Mouse (Mus musculus) midbrain, embryonic 11.5 days (tissue): ENCODE results near the gene Plin2. TPM values are rescaled to one million over a fixed set of nuclear protein-coding genes. Genes with fewer than 3 reads are reported as not detected.
"Not testable (repeated sequence)": the region's sequence is repeated elsewhere in the genome, so short reads cannot be mapped to it uniquely, and the experiment has no call there.

ENCODE experiments used
- ATAC-seq: fragments of 200-750 bp; cut with Nextera tagmentation; 2 replicates; pipeline ENCODE4 v1.8.0; 2017; ENCODE audit warnings: moderate TSS enrichment, moderate library complexity; ENCODE audit not compliant: low FRiP score
- DNase-seq: peaks from one replicate; pipeline ENCODE4 v3.0.0; 2015; ENCODE audit warnings: low spot score; ENCODE audit errors: missing footprints
- H3K27ac ChIP-seq: fragments of 300-500 bp; sonication (generic); 2 replicates; pipeline ENCODE4 v1.5.1; 2014; ENCODE audit warnings: low read depth, low read length
- H3K27me3 ChIP-seq: fragments of 300-500 bp; sonication (generic); 2 replicates; pipeline ENCODE4 v1.6.1; 2014; ENCODE audit warnings: mild to moderate bottlenecking, low read length, moderate library complexity, mixed read lengths; ENCODE audit not compliant: control insufficient read depth, insufficient read depth
- H3K36me3 ChIP-seq: fragments of 300-500 bp; sonication (generic); 2 replicates; pipeline ENCODE4 v1.6.1; 2014; ENCODE audit warnings: mild to moderate bottlenecking, low read length, moderate library complexity, mixed read lengths; ENCODE audit not compliant: control insufficient read depth, insufficient read depth
- H3K4me1 ChIP-seq: fragments of 300-500 bp; sonication (generic); 2 replicates; pipeline ENCODE4 v1.6.1; 2014; ENCODE audit warnings: low read length; ENCODE audit not compliant: control insufficient read depth, insufficient read depth
- H3K4me2 ChIP-seq: fragments of 300-500 bp; sonication (generic); 2 replicates; pipeline ENCODE4 v1.6.1; 2014; ENCODE audit warnings: mild to moderate bottlenecking, moderate library complexity
- H3K4me3 ChIP-seq: fragments of 300-500 bp; sonication (generic); 2 replicates; pipeline ENCODE4 v1.5.1; 2014; ENCODE audit warnings: low read depth, low read length
- H3K9ac ChIP-seq: fragments of 300-500 bp; sonication (generic); 2 replicates; pipeline ENCODE4 v1.6.1; 2014; ENCODE audit warnings: low read length
- H3K9me3 ChIP-seq: fragments of 300-500 bp; sonication (generic); 2 replicates; pipeline ENCODE4 v1.6.1; 2016; ENCODE audit warnings: low read length; ENCODE audit not compliant: control insufficient read depth
- WGBS: fragments of 180-500 bp; shearing (Covaris S2); extraction: QIAGEN DNeasy Blood & Tissue Kit; methylation state at CpG from one replicate; pipeline ENCODE4 v1.1.7; 2014; 5-methylcytosine and 5-hydroxymethylcytosine counted together
- polyA plus RNA-seq: library from polyadenylated mRNA; unstranded; fragments of >200 nt; fragmentation: Nextera tagmentation; extraction: Ambion mirVana; gene quantifications from 2 replicates; pipeline ENCODE4 v1.2.1, GENCODE M21; 2014

Plin2 gene
- polyA plus RNA-seq, 1 experiment from 2014 or later = 79.7 TPM

DNA sequence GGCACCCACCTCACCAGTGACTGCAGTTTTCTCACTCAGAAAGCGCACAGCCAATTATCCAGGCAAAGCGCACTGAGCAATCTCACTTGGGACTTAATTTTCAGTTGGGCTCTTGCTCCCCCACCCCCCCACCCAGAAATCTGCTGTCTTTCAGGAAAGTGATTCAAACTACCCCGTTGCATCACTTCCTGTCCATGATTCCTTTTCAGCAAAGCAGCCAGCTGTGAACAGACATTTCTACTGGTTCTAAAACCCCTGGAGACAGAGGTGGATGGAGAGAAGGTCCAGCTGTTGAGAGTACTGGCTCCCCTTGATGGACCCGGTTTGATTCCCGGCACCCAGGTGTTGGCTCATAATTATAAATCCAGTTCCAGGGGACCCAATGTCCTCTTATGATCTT lies 44.4 kb downstream of the Plin2 start:
- 93% methylated on average over 5 of the region's 5 CpGs for WGBS
- H3K27me3 ChIP-seq = no peaks in the 10 kb centered on the region

DNA sequence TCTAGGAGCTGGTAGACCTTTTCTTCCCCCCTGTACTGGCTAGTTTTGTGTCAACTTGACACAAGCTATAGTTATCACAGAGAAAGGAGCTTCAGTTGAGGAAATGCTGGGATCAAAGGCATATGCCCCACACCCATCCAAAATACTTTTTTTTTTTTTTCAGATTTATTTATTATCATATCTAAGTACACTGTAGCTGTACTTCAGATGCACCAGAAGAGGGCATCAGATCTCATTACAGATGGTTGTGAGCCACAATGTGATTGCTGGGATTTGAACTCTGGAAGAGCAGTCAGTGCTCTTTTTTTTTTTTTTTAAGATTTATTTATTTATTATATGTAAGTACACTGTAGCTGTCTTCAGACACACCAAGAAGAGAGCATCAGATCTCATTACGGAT lies 47.3 kb downstream of the Plin2 start:
- H3K36me3 ChIP-seq = not testable (repeated sequence)

More for the DNA sequence above, 44.4 kb downstream of the Plin2 start:
- no peaks in the 10 kb centered on the region for H3K36me3 ChIP-seq
- no peak overlapping the region for H3K9ac ChIP-seq
- H3K27ac ChIP-seq = no peak overlapping the region
- DNase-seq (no peak), ATAC-seq (no peak)
- H3K4me1 ChIP-seq = no peaks in the 10 kb centered on the region
- H3K4me2 ChIP-seq = no peak overlapping the region
- H3K4me3 ChIP-seq = no peak overlapping the region
- H3K9me3 ChIP-seq = no peaks in the 10 kb centered on the region

DNA sequence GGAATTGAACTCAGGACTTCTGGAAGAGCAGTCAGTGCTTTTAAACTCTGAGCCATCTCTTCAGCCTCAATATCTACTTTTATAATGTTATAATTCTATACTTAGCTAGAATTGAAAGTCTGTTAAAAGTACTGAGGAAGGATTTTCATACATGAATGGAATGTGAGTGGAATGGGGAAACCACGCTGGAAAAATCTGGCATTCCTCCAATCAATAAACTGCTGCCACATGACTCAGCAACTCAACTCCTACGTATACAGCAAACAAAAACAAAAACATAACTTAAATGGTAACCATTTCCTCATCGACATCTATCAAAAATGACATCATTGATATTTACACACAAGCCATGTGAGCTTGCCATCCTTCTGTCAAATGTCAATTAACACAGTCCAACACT lies 47.7 kb downstream of the Plin2 start:
- Histone ChIP-seq H3K36me3 (no peaks in the 10 kb centered on the region), H3K9me3 (no peaks in the 10 kb centered on the region), H3K27ac (no peak overlapping the region), H3K4me2 (no peak overlapping the region), H3K27me3 (no peaks in the 10 kb centered on the region), H3K9ac (no peak overlapping the region), H3K4me3 (no peak overlapping the region), H3K4me1 (no peaks in the 10 kb centered on the region)
- DNase-seq = no peak
- WGBS = 81% methylated on average over 3 of the region's 3 CpGs
- no peak for ATAC-seq

More for the DNA sequence above, 47.3 kb downstream of the Plin2 start:
- not testable (repeated sequence) for H3K27me3 ChIP-seq, DNase-seq, ATAC-seq, H3K27ac ChIP-seq, H3K9me3 ChIP-seq, H3K9ac ChIP-seq, H3K4me2 ChIP-seq, H3K4me3 ChIP-seq, H3K4me1 ChIP-seq
- 88% methylated on average over 1 of the region's 1 CpGs for WGBS

GRCm38 (mm10) chr4:86620506-86620905 lies 49.4 kb downstream of the Plin2 start:
- 72% methylated on average over 2 of the region's 2 CpGs for WGBS
- Histone ChIP-seq H3K27ac (no peak overlapping the region), H3K36me3 (no peaks in the 10 kb centered on the region), H3K4me3 (no peak overlapping the region), H3K4me1 (no peaks in the 10 kb centered on the region), H3K4me2 (no peak overlapping the region), H3K9ac (no peak overlapping the region), H3K9me3 (no peaks in the 10 kb centered on the region), H3K27me3 (no peaks in the 10 kb centered on the region)
- ATAC-seq (no peak), DNase-seq (no peak)

GRCm38 (mm10) chr4:86612289-86612620 lies 57.6 kb downstream of the Plin2 start:
- H3K9me3 ChIP-seq = no peaks in the 10 kb centered on the region
- peak overlapping the region; percentile 63 for H3K9ac ChIP-seq
- 35% methylated on average over 8 of the region's 8 CpGs for WGBS
- 0 out of 2 replicates have a peak, but pooled peaks cover 3% of the 10 kb centered on the region for H3K36me3 ChIP-seq
- H3K4me1 ChIP-seq = peaks cover 4% of the 10 kb centered on the region; the same call in 1 of the 2 replicates
- peak overlapping the region; percentile 89 for H3K4me3 ChIP-seq
- ATAC-seq (no peak; the same call in 1 of the 2 replicates), DNase-seq (no peak)
- peak overlapping the region; percentile 78 for H3K4me2 ChIP-seq
- H3K27me3 ChIP-seq = no peaks in the 10 kb centered on the region
- H3K27ac ChIP-seq = no peak overlapping the region; the same call in 1 of the 2 replicates

- Histone ChIP-seq H3K4me3 (peak within 1 kb of the TSS; percentile 89), H3K4me2 (peak within 1 kb of the TSS; percentile 78), H3K4me1 (peaks cover 4% of the 10 kb centered on the region; the same call in 1 of the 2 replicates), H3K36me3 (0 out of 2 replicates have a peak, but pooled peaks cover 3% of the 10 kb centered on the region), H3K9me3 (no peaks in the 10 kb centered on the region), H3K27me3 (no peaks in the 10 kb centered on the region), H3K9ac (peak within 1 kb of the TSS; percentile 86), H3K27ac (peak within 1 kb of the TSS; percentile 48; the same call in 1 of the 2 replicates)
- under 1% methylated on average over 59 of the region's 59 CpGs for WGBS
- DNase-seq (peak; percentile 98), ATAC-seq (peak; percentile 100)
These were observed 58.2 kb downstream of the Plin2 start, which contains the start of gene Haus6 for GRCm38 (mm10) chr4:86611524-86612288. Haus6 (minus strand) TSS chr4:86612055.

Other genes with a start within 250 kb of the Plin2 start
- gene Saxo1, start 111.7 kb downstream of the Plin2 start, polyA plus RNA-seq = not detected in 2 replicates
- gene Rraga, start 94.4 kb downstream of the Plin2 start, polyA plus RNA-seq = 129 and 136 TPM in 2 replicates
- 28.8 and 29.7 TPM in 2 replicates for gene Haus6, start 58.0 kb downstream of the Plin2 start, polyA plus RNA-seq
- 4.9 and 5.0 TPM in 2 replicates for gene Dennd4c, start 78.5 kb upstream of the Plin2 start, polyA plus RNA-seq
- 721 and 723 TPM in 2 replicates for gene Rps6, start 187.4 kb upstream of the Plin2 start, polyA plus RNA-seq
- 7.0 and 9.2 TPM in 2 replicates for gene Acer2, start 204.3 kb upstream of the Plin2 start, polyA plus RNA-seq